Mouse (Mus musculus) gastrocnemius, postnatal 10 days (tissue): ENCODE results near the gene Dcun1d3. TPM values are rescaled to one million over a fixed set of nuclear protein-coding genes. Genes with fewer than 3 reads are reported as not detected.

ENCODE experiments used
- DNase-seq: peaks from one replicate; pipeline ENCODE4 v3.0.0; 2021; ENCODE audit warnings: mixed read lengths
- total RNA-seq, 2 experiments: library from RNA; stranded (reverse); gene quantifications; 2 replicates each; pipeline ENCODE4 v1.2.3; 2021

Dcun1d3 gene
- total RNA-seq, 2 experiments from 2014 or later = 12.0 to 14.6 TPM

DNA sequence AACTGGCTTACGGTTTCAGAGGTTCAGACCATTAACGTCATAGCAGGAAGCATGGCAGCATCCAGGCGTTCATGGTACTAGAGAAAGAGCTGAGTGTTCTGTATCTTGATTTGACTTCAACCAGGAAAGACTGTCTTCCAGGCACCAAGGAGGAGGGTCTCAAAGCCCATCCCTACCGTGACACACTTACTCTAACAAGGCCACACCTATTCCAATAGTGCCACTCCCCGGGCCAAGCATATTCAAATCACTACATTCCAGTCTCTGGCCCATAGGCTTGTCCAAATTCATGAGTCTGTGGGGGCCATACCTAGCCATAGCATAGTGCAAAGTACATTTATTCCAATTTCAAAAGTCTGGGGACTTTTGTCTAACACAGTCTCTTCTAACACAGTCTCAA lies 88.7 kb downstream of the Dcun1d3 start:
- DNase-seq = no peak

Other genes with a start within 250 kb of the Dcun1d3 start
- gene Acsm4, start 206.3 kb downstream of the Dcun1d3 start, total RNA-seq = not detected
- 10 to 100 TPM; 18.0 to 18.3 TPM for gene Thumpd1, start 175.5 kb downstream of the Dcun1d3 start, total RNA-seq
- under 1 TPM in 1 of 2 experiments, not detected in 1; 0.14 TPM for gene Acsm3, start 135.4 kb downstream of the Dcun1d3 start, total RNA-seq
- gene Rexo5, start 102.3 kb downstream of the Dcun1d3 start, total RNA-seq = 1 to 10 TPM; 1.9 to 2.9 TPM
- 1 to 10 TPM; 3.1 to 3.2 TPM for gene Eri2, start 102.2 kb downstream of the Dcun1d3 start, total RNA-seq
- gene Lyrm1, start 437 bp downstream of the Dcun1d3 start, total RNA-seq = 1 to 10 TPM; 9.2 to 9.9 TPM
- not detected for gene Dnah3, start 199.0 kb upstream of the Dcun1d3 start, total RNA-seq
- gene Tmem159, start 206.1 kb upstream of the Dcun1d3 start, total RNA-seq = 1 to 10 TPM; 8.0 to 8.4 TPM
- gene Zp2, start 249.0 kb upstream of the Dcun1d3 start, total RNA-seq = under 1 TPM; 0.35 to 0.59 TPM